Mouse (Mus musculus) mouse trophoblast stem cell (cell line): Measurements from ENCODE around the gene Gm11549.

ENCODE experiments used
- in situ Hi-C, 2 experiments: fragments of 300-500 bp; cut with MseI, MboI; formaldehyde crosslinking; loops; 2 replicates in 1 of 2; 3 replicates in 1 of 2; pipeline ENCODE4 v1.15.1; 2025

Gene Gm11549

GRCm38 (mm10) chr3:36482940-36483339 lies 38.7 kb downstream of the Gm11549 start:
- in situ Hi-C loops, result no loop called here

- in situ Hi-C loops, result no loop called here
These were observed 39.8 kb downstream of the Gm11549 start for GRCm38 (mm10) chr3:36481776-36482193.

DNA sequence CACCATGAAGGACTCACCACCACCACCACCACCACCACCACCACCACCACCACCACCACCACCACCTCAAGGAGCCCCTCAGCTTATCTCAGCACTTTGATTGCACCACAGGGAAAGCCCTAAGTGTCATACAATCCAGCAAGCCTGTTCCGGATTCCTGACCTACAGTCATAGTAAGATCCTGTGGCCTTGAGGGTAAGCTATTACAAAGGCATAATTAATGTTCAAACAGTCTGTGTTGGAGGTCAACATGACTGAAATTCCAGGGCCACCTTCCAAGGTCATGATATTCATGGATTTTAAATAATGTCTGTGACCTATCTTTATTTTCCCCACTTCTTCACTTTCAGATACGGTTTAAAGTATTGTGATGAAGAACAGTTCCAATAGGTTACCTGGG lies 41.1 kb downstream of the Gm11549 start:
- in situ Hi-C loops, result no loop called here

DNA sequence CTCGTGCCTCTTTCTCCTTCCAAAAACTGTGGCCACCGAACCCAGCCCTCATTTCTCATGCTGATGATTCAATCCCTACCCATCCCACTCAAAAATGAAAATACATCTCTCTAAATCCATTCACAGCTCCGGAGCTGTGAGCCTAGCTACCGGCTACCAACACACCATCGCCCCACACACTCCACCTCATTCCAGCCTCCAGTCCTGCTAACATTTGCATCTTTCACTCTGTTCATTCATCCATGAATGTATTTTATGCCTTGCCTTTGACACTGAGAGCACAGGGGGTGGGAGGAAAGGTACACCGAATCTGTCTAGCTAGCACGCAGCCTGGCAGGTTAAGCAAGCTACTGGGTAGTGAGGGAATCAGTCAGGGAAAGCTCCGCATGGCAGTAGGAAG lies 42.8 kb downstream of the Gm11549 start:
- in situ Hi-C loops, result no loop called here

GRCm38 (mm10) chr3:36476261-36477155 lies 45.1 kb downstream of the Gm11549 start:
- in situ Hi-C loops, result no loop called here

GRCm38 (mm10) chr3:36475532-36476087 lies 46.0 kb downstream of the Gm11549 start, which contains the start of the genes Anxa5 and 1810062G17Rik:
Gene Anxa5, minus strand, starts transcription at chr3:36475894.
Gene 1810062G17Rik, plus strand, starts transcription at chr3:36475937.
- in situ Hi-C loops, result no loop called here

- in situ Hi-C loops, result no loop called here
These were observed 46.6 kb downstream of the Gm11549 start for GRCm38 (mm10) chr3:36474938-36475483.

DNA sequence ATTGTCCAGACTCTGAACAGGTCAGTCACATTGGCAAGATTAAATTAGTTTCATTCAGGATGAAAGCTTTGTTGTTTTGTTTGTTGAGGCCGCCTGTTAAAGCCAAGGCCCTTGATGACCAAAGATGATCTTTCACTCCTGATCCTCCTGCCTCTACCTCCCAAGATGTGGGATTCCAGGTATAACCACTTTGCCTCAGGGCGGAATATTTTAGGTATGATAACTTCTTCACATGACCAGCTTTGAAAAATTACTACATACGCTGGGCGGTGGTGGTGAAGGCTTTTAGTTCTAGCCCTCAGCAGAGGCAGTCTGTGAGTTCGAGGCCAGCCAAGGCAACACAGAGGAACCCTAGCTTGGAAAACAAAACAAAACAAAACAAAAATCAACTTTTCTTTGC lies 47.2 kb downstream of the Gm11549 start:
- in situ Hi-C loops, result no loop called here

- in situ Hi-C loops, result no loop called here
These were observed 48.4 kb downstream of the Gm11549 start for GRCm38 (mm10) chr3:36473222-36473621.

DNA sequence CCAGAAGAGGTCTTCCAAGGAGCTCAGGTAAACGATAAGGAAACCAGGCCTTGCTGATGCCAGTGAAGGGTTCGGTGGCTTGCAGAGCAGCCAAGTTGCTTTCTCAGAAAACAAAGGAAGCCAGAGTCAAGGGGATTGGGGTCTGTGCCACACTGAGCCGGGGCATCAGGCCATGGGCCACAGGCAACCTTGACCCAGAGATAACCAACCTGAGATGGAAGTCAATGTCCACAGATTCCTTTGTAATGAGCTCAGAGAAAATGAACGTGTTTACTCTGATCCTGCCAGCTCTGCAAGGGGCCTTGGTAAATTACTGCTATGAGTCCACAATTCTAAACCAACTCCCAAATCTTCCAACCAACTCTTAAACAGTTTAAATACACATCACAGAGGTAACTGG lies 49.8 kb downstream of the Gm11549 start:
- in situ Hi-C loops, result no loop called here

DNA sequence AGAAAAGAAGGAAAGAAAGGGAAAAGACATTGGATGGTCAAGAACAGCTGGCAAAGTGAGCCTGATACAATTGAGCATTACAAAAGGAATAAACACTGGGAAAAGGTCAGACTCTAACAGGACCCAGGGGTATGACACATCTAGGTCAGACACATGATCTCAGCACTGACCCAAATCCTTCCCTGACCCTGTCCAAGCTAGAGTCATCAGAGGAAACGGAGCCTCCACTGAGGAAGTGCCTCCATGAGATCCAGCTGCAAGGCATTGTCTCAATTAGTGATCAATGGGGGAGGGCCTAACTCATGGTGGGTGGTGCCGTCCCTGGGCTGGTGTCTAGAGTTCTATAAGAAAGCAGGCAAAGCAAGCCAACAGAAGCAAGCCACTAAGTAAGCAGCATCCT lies 52.7 kb downstream of the Gm11549 start:
- in situ Hi-C loops, result no loop called here

DNA sequence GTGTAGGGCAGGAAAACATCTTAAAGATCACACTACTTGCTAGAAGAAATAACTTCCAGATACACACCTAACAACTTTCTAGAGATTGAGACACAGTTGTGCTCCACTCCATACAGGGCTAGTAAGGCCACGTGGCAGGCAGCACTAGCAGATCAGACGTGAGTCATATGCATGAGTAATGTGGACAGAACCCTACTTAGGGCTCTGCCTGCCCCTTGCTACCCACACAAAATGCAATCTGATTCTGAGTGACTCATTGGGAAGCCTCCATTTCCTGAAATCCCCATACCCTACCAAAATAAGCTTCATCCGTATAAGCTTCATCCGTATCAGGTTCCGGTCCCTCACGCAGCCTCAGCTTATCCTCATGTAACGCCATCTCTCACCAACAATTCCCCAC lies 54.0 kb downstream of the Gm11549 start:
- in situ Hi-C loops, result no loop called here

DNA sequence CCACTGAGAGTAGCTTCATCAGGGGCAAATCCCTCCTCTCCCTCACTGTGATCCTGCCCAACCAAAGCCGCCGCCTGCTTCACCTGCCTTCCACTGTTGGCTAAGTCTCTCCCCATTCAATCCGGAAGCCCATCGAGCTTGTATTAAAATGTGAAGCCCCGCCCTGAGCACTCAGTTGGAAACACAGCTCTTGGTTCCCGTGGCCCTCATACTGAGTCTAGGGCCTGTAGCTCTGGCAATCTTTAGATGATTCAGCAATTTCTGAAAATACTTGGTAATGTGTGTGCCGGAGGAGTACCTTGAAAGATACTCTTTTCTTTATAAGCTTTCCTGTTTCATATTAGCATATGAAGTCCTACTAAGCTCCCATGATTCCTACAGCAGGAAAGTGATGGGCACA lies 56.1 kb downstream of the Gm11549 start:
- in situ Hi-C loops, result no loop called here
